Comparison of ENCODE assay signal across 26 mouse cellular contexts in genomic region chr4:12749874-12750273, GRCm38 (mm10).
DNase-seq lines count a peak whose midpoint lies in the region; ATAC-seq and TF ChIP-seq lines count a peak whose summit lies in the region.
"Had no signal": no experiment of that assay in that cellular context is flagged by ENCODE, and none has a peak within 500 bp of the region (broad histone marks: within the 10 kb centered on the region; RNA-seq: fewer than 3 reads in every experiment).

No protein-coding gene starts in this region.

- 100% methylated on average over 1 of the region's 1 CpGs for WGBS in intestine, postnatal 0 days
- WGBS in intestine, embryonic 15.5 days, result 90% methylated on average over 1 of the region's 1 CpGs
- WGBS in stomach, postnatal 0 days, result 93% methylated on average over 1 of the region's 1 CpGs

- H3K27me3 ChIP-seq in intestine, postnatal 0 days (replicated peaks; ENCODE audit: control insufficient read depth, insufficient read depth, low read length), result no peaks in the 10 kb centered on the region
- H3K27me3 ChIP-seq in intestine, embryonic 15.5 days (replicated peaks), result no peaks in the 10 kb centered on the region
- H3K27me3 ChIP-seq in stomach, postnatal 0 days (ENCODE audit: control insufficient read depth, insufficient read depth, low read length), result no peaks in the 10 kb centered on the region
- H3K27me3 ChIP-seq: embryonic facial prominence, embryonic 13.5 days; embryonic facial prominence, embryonic 15.5 days; forebrain, embryonic 12.5 days had no signal

- no peak overlapping the region for H3K4me2 ChIP-seq in intestine, postnatal 0 days (replicated peaks; ENCODE audit: low read depth)
- H3K4me2 ChIP-seq in intestine, embryonic 15.5 days (replicated peaks), result no peak overlapping the region
- no peak overlapping the region for H3K4me2 ChIP-seq in stomach, postnatal 0 days (replicated peaks; ENCODE audit: low read depth)
- H3K4me2 ChIP-seq: embryonic facial prominence, embryonic 13.5 days; embryonic facial prominence, embryonic 15.5 days; forebrain, embryonic 12.5 days had no signal

- TF ChIP-seq EP300 in stomach, postnatal 0 days (optimal IDR thresholded peaks at IDR 0.05), result no peak

- H3K9me3 ChIP-seq in intestine, postnatal 0 days (ENCODE audit: control insufficient read depth), result no peaks in the 10 kb centered on the region
- H3K9me3 ChIP-seq in intestine, embryonic 15.5 days, result no peaks in the 10 kb centered on the region
- no peaks in the 10 kb centered on the region for H3K9me3 ChIP-seq in stomach, postnatal 0 days (ENCODE audit: control insufficient read depth, low read length)
- H3K9me3 ChIP-seq: embryonic facial prominence, embryonic 13.5 days; embryonic facial prominence, embryonic 15.5 days; forebrain, embryonic 10.5 days; forebrain, embryonic 12.5 days; G1E had no signal

- peak; percentile 24; the same call in 1 of the 2 replicates for TF ChIP-seq CTCF in intestine, postnatal 0 days (IDR thresholded peaks at IDR 0.05; ENCODE audit: low read depth)
- 0 out of 2 replicates have a peak, but pooled peaks have one; percentile 6 for TF ChIP-seq CTCF in stomach, postnatal 0 days (IDR thresholded peaks at IDR 0.05; ENCODE audit: low read depth)

- DNase-seq in 3T3-L1 (ENCODE audit: low read depth, low spot score) (peak; percentile 1), NIH3T3 (ENCODE audit: low read depth) (peak; percentile 5)
- no peak for DNase-seq in stomach, postnatal 0 days (ENCODE audit: low spot score)
- DNase-seq in gastrocnemius, adult 8-10 months (ENCODE audit: low spot score in 2 of 2), result no peak
- no peak for DNase-seq in right cerebral cortex, postnatal 36 days (ENCODE audit: low spot score in 2 of 2)
- DNase-seq: adrenal gland, adult 2 months; adrenal gland, postnatal 10 days; adrenal gland, postnatal 25 days; cerebellum, adult 11 months; cerebellum, adult 18-20 months; cerebellum, adult 8-10 months; cerebellum, adult 9-11 months; cerebellum, postnatal 14 days; cerebellum, postnatal 36 days; embryo, embryonic 11 days had no signal

- H3K36me3 ChIP-seq in intestine, postnatal 0 days (ENCODE audit: control insufficient read depth, insufficient read depth), result no peaks in the 10 kb centered on the region
- no peaks in the 10 kb centered on the region for H3K36me3 ChIP-seq in intestine, embryonic 15.5 days
- H3K36me3 ChIP-seq in stomach, postnatal 0 days (ENCODE audit: control insufficient read depth, insufficient read depth, low read length), result no peaks in the 10 kb centered on the region
- H3K36me3 ChIP-seq: embryonic facial prominence, embryonic 13.5 days; embryonic facial prominence, embryonic 15.5 days; forebrain, embryonic 10.5 days; forebrain, embryonic 12.5 days; G1E had no signal

- H3K9ac ChIP-seq in intestine, postnatal 0 days (ENCODE audit: low read depth, low read length), result no peak overlapping the region
- H3K9ac ChIP-seq in intestine, embryonic 15.5 days, result no peak overlapping the region
- H3K9ac ChIP-seq in stomach, postnatal 0 days (ENCODE audit: low read length), result no peak overlapping the region
- H3K9ac ChIP-seq: embryonic facial prominence, embryonic 13.5 days; embryonic facial prominence, embryonic 15.5 days; forebrain, embryonic 12.5 days had no signal

- ATAC-seq in intestine, postnatal 0 days, result no peak
- ATAC-seq in intestine, embryonic 15.5 days, result no peak
- ATAC-seq in stomach, postnatal 0 days (ENCODE audit: low FRiP score, low TSS enrichment), result no peak
- ATAC-seq: activated CD4-positive, CD25-positive, alpha-beta regulatory T cell, adult 4 months; forebrain, embryonic 14.5 days; forebrain, embryonic 16.5 days had no signal

- H3K4me3 ChIP-seq in intestine, postnatal 0 days (ENCODE audit: low read depth, low read length), result no peak overlapping the region
- H3K4me3 ChIP-seq in intestine, embryonic 15.5 days (replicated peaks), result no peak overlapping the region
- no peak overlapping the region for H3K4me3 ChIP-seq in stomach, postnatal 0 days (ENCODE audit: low read depth, low read length)
- H3K4me3 ChIP-seq: embryonic facial prominence, embryonic 13.5 days; embryonic facial prominence, embryonic 15.5 days; erythroblast, embryonic 14.5 days; forebrain, embryonic 10.5 days; forebrain, embryonic 12.5 days had no signal

- no peaks in the 10 kb centered on the region for H3K4me1 ChIP-seq in intestine, postnatal 0 days (replicated peaks; ENCODE audit: control insufficient read depth, insufficient read depth, low read length)
- H3K4me1 ChIP-seq in intestine, embryonic 15.5 days (replicated peaks), result no peaks in the 10 kb centered on the region
- no peaks in the 10 kb centered on the region for H3K4me1 ChIP-seq in stomach, postnatal 0 days (replicated peaks; ENCODE audit: control insufficient read depth, insufficient read depth)
- H3K4me1 ChIP-seq: embryonic facial prominence, embryonic 13.5 days; embryonic facial prominence, embryonic 15.5 days; forebrain, embryonic 10.5 days; forebrain, embryonic 12.5 days had no signal

- H3K27ac ChIP-seq in intestine, postnatal 0 days (ENCODE audit: low read depth, low read length), result no peak overlapping the region
- H3K27ac ChIP-seq in intestine, embryonic 15.5 days, result no peak overlapping the region
- H3K27ac ChIP-seq in stomach, postnatal 0 days (replicated peaks), result no peak overlapping the region
- H3K27ac ChIP-seq: embryonic facial prominence, embryonic 13.5 days; embryonic facial prominence, embryonic 15.5 days; forebrain, embryonic 10.5 days; forebrain, embryonic 12.5 days had no signal

Comparison
In these comparisons a context has a peak if more than half of its experiments do, and no peak if none do; other contexts are left out.
1. DNase-seq: peak in 3T3-L1 (single experiment) and NIH3T3 (single experiment); none in stomach, postnatal 0 days (single experiment), gastrocnemius, adult 8-10 months (0 of 2) and right cerebral cortex, postnatal 36 days (0 of 2).